Mouse (Mus musculus) heart, adult 2 months (tissue): Measurements from ENCODE around the gene Msrb3. TPM values are rescaled to one million over a fixed set of nuclear protein-coding genes. Genes with fewer than 3 reads are reported as not detected.
A peak's percentile ranks its signal among the peaks of the same experiment; 100 is the strongest.

Experiments used
- DNase-seq, 2 experiments: peaks; one replicate each; pipeline ENCODE4 v3.0.0; 2021
- H3K27ac ChIP-seq: fragments of 200-600 bp; 2 replicates; pipeline ENCODE4 v1.8.1; 2022
- H3K27me3 ChIP-seq: fragments of 200-500 bp; 2 replicates; pipeline ENCODE4 v1.6.1; 2012; ENCODE audit warnings: mild to moderate bottlenecking, low read length, inconsistent platforms, mixed read lengths; ENCODE audit not compliant: control insufficient read depth, insufficient read depth
- H3K36me3 ChIP-seq: fragments of 200-500 bp; 2 replicates; pipeline ENCODE4 v1.6.1; 2012; ENCODE audit warnings: low read length, inconsistent platforms; ENCODE audit not compliant: control insufficient read depth, insufficient read depth
- H3K4me1 ChIP-seq: fragments of 200-500 bp; 2 replicates; pipeline ENCODE4 v1.6.1; 2011; ENCODE audit warnings: low read length; ENCODE audit not compliant: control insufficient read depth, insufficient read depth
- H3K4me3 ChIP-seq: fragments of 200-600 bp; 2 replicates; pipeline ENCODE4 v1.8.1; 2022
- H3K79me2 ChIP-seq: fragments of 200-500 bp; replicated peaks from 2 replicates; pipeline ENCODE4 v1.6.1; 2012; ENCODE audit warnings: mild to moderate bottlenecking, inconsistent platforms, low read length, moderate library complexity, mixed read lengths; ENCODE audit not compliant: control insufficient read depth, insufficient read depth
- H3K9ac ChIP-seq: fragments of 200-500 bp; 2 replicates; pipeline ENCODE4 v1.6.1; 2012; ENCODE audit warnings: low read depth, mild to moderate bottlenecking, control low read depth, inconsistent platforms, low read length, mixed read lengths
- CTCF ChIP-seq: fragments of 200-600 bp; IDR thresholded peaks from 2 replicates; pipeline ENCODE4 v1.8.1; 2022; ENCODE audit warnings: antibody characterized with exemption, mild to moderate bottlenecking, moderate library complexity
- EP300 ChIP-seq: fragments of 200-500 bp; IDR thresholded peaks from 2 replicates; pipeline ENCODE4 v1.6.1; 2011; ENCODE audit warnings: low read depth, low read length, control low read depth; ENCODE audit not compliant: insufficient read depth
- POLR2A ChIP-seq: fragments of 200-500 bp; IDR thresholded peaks from 2 replicates; pipeline ENCODE4 v1.6.1; 2011; ENCODE audit warnings: mild to moderate bottlenecking, low read depth, low read length, control low read depth; ENCODE audit not compliant: insufficient read depth
- WGBS: fragments of 180-500 bp; shearing (Covaris S2); methylation state at CpG from one replicate; pipeline ENCODE4 v1.1.7; 2018; 5-methylcytosine and 5-hydroxymethylcytosine counted together
- intact Hi-C: fragments of 180-260 bp; cut with DNase I; formaldehyde crosslinking; loops from one replicate; pipeline ENCODE4 v1.15.1; 2025
- polyA plus RNA-seq: library from polyadenylated mRNA; depleted of rRNA; stranded (reverse); fragments of >200 nt; gene quantifications from 2 replicates; pipeline ENCODE4 v1.2.3, GENCODE M21; 2012
- total RNA-seq, 2 experiments: library from RNA; stranded (reverse); gene quantifications; 2 replicates each; pipeline ENCODE4 v1.2.3; 2021

The Msrb3 gene
- total and polyA plus RNA-seq, 3 experiments = 53.5 to 92.5 (median 88.7) TPM

- WGBS = 70% methylated on average over 11 of the region's 11 CpGs
- H3K36me3 ChIP-seq = peaks cover 9% of the 10 kb centered on the region
- H3K9ac ChIP-seq = no peak overlapping the region
- no peaks in the 10 kb centered on the region for H3K79me2 ChIP-seq
- H3K4me3 ChIP-seq = no peak overlapping the region
- no peak overlapping the region for H3K27ac ChIP-seq
- intact Hi-C loops = no loop called here
- H3K4me1 ChIP-seq = peaks cover 6% of the 10 kb centered on the region; the same call in 1 of the 2 replicates
- DNase-seq = no peak
- TF ChIP-seq EP300 (no peak), POLR2A (no peak), CTCF (no peak)
- no peaks in the 10 kb centered on the region for H3K27me3 ChIP-seq
Observed at GRCm38 (mm10) chr10:120791438-120791837, 107.5 kb downstream of the Msrb3 start.

GRCm38 (mm10) chr10:120787202-120787601, 111.7 kb downstream of the Msrb3 start:
- no peak overlapping the region for H3K4me3 ChIP-seq
- H3K27me3 ChIP-seq = no peaks in the 10 kb centered on the region
- no peak overlapping the region for H3K9ac ChIP-seq
- peaks cover 4% of the 10 kb centered on the region for H3K36me3 ChIP-seq
- intact Hi-C loops = no loop called here
- peaks cover 4% of the 10 kb centered on the region; the same call in 1 of the 2 replicates for H3K4me1 ChIP-seq
- H3K79me2 ChIP-seq = no peaks in the 10 kb centered on the region
- TF ChIP-seq CTCF (no peak), POLR2A (no peak), EP300 (no peak)
- no peak overlapping the region for H3K27ac ChIP-seq
- DNase-seq = peak in 1 of 2 experiments; percentile 14
- WGBS = 67% methylated on average over 10 of the region's 10 CpGs

GRCm38 (mm10) chr10:120784516-120784915, 114.4 kb downstream of the Msrb3 start:
- Histone ChIP-seq H3K79me2 (no peaks in the 10 kb centered on the region), H3K36me3 (no peaks in the 10 kb centered on the region), H3K27ac (no peak overlapping the region), H3K9ac (no peak overlapping the region), H3K4me3 (no peak overlapping the region), H3K27me3 (no peaks in the 10 kb centered on the region), H3K4me1 (no peaks in the 10 kb centered on the region)
- no peak for TF ChIP-seq POLR2A
- TF ChIP-seq EP300 = no peak
- TF ChIP-seq CTCF = no peak
- intact Hi-C loops = no loop called here
- 83% methylated on average over 5 of the region's 5 CpGs for WGBS
- peak in 1 of 2 experiments; percentile 2 for DNase-seq

GRCm38 (mm10) chr10:120783393-120783792, 115.5 kb downstream of the Msrb3 start:
- intact Hi-C loops = no loop called here

GRCm38 (mm10) chr10:120777499-120777898, 121.4 kb downstream of the Msrb3 start:
- no peaks in the 10 kb centered on the region for H3K27me3 ChIP-seq
- TF ChIP-seq CTCF (no peak), EP300 (no peak), POLR2A (no peak)
- H3K79me2 ChIP-seq = no peaks in the 10 kb centered on the region
- no peak for DNase-seq
- WGBS = 83% methylated on average over 3 of the region's 3 CpGs
- no peaks in the 10 kb centered on the region for H3K36me3 ChIP-seq
- intact Hi-C loops = no loop called here
- H3K27ac ChIP-seq = no peak overlapping the region
- H3K4me3 ChIP-seq = no peak overlapping the region
- H3K4me1 ChIP-seq = peaks cover 2% of the 10 kb centered on the region
- no peak overlapping the region for H3K9ac ChIP-seq

More at GRCm38 (mm10) chr10:120783393-120783792, 115.5 kb downstream of the Msrb3 start:
- Histone ChIP-seq H3K4me1 (no peaks in the 10 kb centered on the region), H3K27ac (no peak overlapping the region), H3K27me3 (no peaks in the 10 kb centered on the region), H3K9ac (no peak overlapping the region), H3K36me3 (no peaks in the 10 kb centered on the region), H3K79me2 (no peaks in the 10 kb centered on the region), H3K4me3 (no peak overlapping the region)
- WGBS = 73% methylated on average over 9 of the region's 9 CpGs
- no peak for DNase-seq
- no peak for TF ChIP-seq POLR2A
- TF ChIP-seq CTCF = no peak
- TF ChIP-seq EP300 = no peak

- intact Hi-C loops = no loop called here
- Histone ChIP-seq H3K27ac (no peak overlapping the region), H3K4me3 (no peak overlapping the region), H3K79me2 (no peaks in the 10 kb centered on the region), H3K9ac (no peak overlapping the region), H3K4me1 (peaks cover 2% of the 10 kb centered on the region), H3K27me3 (no peaks in the 10 kb centered on the region), H3K36me3 (no peaks in the 10 kb centered on the region)
- TF ChIP-seq EP300 (0 out of 2 replicates have a peak, but pooled peaks have one; percentile 29), POLR2A (peak; percentile 34; the same call in 1 of the 2 replicates), CTCF (no peak)
- 19% methylated on average over 4 of the region's 4 CpGs for whole genome bisulfite sequencing
- DNase-seq = no peak
Observed at GRCm38 (mm10) chr10:120775361-120775760, 123.5 kb downstream of the Msrb3 start.
